Mouse (Mus musculus) gastrocnemius, adult 18-20 months (tissue): ENCODE measurements around the gene Arnt2. TPM values are rescaled to one million over a fixed set of nuclear protein-coding genes. Genes with fewer than 3 reads are reported as not detected.

Source experiments
- DNase-seq: peaks from one replicate; pipeline ENCODE4 v3.0.0; 2021; ENCODE audit warnings: low spot score
- total RNA-seq, 2 experiments: library from RNA; stranded (reverse); gene quantifications; 2 replicates each; pipeline ENCODE4 v1.2.3; 2021

Arnt2 gene
- total RNA-seq, 2 experiments from 2014 or later: 0.48 to 1.2 TPM

DNA sequence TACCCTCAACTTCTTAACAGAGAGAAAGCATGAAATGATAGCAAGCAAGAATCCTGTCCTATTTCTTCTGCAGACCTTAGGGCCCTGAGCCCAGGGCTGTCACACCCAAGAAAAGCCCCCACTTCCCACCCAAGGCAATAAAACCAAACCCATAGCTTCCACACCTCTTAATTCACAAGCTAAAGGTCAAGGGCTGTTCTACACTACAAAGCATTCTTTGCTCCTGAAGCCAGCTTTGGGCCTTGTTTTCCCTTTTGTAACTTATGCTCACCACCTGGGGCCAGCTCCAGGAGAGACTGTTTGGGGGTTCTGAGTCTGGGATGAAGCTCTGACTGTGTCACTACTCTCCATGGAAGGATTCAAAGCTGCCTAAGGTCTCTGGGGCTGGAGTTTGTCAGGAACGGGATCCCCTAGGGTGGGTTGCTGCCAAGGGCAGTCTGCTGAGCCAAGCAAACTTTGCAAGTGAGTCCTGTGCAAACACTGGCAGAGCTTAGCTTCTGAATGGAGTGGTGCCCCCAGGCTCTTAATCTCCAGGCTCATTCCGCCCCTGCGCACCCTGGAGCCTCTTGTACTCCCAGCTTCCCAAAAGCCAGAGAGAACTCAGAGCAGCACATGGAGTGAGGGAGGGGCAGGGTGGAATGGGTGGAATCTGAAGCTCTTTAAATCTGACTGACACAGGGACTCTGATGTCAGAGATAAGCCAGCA is 161.9 kb downstream of the Arnt2 start:
- no peak for DNase-seq

DNA sequence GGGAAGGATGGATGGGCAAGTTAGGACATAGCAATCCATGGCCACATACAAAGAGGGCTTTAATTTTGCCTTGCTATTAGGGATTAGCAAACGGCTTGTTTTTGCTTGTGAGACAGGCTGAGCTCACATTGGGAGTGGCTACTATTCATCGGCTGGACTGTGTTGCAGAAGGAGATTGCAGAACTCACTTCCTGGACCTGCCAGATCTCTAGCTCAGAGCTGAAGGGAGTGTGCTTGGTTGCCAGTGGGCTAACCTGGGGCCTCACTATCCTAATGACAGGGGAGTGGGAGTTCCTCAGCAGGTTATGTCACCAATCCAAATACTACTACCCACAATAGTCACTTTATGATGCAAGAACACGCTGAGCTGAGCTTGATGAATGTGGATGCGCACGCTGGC is 163.1 kb downstream of the Arnt2 start:
- no peak for DNase-seq

DNA sequence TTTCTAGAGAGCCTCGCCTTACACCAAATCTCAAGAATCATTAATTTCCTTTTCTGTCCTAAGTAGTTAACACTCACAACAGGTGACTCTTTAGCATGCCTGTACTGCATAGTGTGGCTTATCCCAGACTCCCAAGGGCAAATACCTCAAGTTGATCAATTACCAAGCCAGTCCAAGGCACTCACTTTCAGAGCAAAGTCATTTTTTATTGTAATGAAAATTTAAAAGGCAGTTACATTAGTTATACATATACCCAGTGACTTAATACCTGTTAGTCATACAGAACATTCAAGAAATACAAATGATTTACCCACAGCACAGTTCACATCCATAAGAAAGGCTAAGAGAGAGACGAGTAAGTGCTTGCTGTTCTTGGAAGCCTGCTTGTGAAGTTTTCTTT is 163.9 kb downstream of the Arnt2 start:
- no peak for DNase-seq

DNA sequence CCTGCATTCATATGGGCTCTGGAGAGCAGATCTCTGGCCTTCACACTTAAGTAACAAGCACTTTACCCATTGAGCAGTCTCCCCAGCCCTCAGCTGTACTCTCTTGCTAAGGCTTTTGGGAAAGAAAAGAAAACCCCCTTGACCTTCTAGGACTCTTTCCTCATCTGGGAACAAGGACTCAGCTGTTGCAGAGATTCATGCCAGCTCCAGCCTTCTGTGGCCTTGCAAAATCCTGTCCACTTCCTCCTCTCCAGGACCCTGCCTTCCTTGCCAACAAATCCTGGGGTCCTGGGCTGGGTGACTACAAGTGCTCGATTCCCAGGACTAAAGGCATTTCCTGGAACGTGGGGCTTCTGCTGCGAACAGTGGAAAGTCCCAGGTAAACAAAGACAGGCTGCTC is 169.6 kb downstream of the Arnt2 start:
- no peak for DNase-seq

DNA sequence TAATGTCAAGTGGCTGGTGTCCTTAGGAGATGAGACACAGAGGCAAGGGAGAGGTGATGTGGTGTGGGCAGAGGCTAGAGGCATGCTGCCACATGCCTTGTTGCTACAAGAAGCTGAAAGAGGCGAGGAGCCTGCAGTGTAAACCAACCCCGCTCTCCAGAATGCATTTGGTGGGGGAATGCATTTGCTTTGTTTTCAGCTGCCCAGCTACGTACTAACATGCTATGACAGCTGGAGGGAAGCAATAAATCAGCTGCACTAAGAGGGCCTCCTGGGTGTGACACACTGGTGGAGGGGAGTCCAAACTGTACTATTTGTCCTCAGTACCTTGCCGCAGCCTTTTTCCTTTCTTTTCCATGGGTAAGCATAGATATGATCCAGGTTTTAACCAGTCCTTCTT is 172.3 kb downstream of the Arnt2 start:
- no peak for DNase-seq

DNA sequence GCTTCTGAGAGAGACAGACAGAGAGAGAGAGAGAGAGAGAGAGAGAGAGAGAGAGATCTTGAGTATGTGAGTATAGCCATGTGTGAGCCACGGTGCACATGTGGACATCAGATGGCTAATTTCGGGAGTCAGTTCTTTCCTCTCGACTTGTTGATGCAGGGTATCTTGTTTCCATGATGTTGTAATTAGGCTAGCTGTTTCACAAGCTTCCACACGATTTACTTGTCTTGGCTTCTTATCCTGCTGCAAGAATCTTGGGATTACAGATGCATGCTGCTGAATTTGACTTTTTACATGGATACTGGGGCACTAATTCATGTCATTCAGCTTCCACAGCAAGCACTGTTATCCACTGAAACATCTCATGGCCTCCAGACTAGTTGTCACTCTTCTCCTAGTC is 178.6 kb downstream of the Arnt2 start:
- no peak for DNase-seq

DNA sequence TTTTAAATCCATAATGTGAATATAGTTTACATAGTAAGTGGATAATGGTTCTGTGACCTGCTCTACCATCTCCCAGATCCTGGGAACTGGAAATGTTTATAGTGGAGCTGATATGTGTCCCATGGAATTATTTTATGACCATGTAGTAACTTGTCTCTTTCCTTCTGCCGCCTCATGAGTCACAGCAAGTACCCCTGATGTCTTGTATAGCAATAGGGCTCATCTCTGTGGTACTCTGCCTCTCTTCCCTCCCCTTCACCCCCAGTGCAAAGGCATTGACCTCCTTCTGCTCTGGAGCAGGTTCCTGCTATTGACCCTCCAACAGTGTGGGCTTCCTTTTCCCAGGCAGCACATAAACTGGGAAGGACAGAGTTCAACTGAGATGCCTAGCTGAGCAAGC is 182.3 kb downstream of the Arnt2 start:
- DNase-seq: no peak

DNA sequence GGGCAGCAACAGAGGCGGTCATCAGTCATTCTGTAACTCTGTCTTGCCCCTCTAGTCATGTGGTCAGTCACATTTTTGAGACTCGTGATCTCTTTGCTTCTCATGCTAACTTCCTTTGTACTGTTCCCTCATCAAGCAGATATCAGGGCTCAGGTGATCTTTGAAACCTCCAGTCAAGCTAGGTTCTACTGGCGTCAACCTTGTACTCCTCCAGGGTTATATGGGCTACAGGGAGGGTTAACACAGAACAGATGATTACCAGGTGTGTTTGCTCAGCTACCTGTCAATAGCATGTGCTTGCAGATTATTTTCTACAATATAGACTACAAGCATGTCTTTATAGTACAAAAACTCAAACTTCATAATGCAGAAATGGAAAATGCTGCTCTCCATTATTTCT is 183.1 kb downstream of the Arnt2 start:
- DNase-seq: no peak

DNA sequence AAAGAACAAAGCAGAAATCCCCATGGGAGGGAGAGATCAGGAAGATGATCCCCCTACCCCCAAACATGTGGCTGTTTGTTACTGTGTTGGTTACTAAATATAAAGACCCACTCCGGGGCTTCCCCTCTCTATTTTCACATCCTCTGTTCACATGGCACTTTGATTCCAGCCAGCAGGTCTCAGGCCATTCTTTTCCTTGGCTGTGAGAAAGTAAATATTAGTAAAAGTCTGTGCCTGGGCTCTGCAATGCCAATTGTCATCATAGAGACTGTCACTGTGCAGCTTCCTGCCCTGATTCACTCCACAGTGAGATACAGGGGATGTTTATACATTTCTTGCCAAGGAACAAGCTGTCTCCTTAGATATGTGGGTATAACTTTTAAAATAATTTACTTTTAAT is 197.9 kb downstream of the Arnt2 start:
- DNase-seq: no peak

DNA sequence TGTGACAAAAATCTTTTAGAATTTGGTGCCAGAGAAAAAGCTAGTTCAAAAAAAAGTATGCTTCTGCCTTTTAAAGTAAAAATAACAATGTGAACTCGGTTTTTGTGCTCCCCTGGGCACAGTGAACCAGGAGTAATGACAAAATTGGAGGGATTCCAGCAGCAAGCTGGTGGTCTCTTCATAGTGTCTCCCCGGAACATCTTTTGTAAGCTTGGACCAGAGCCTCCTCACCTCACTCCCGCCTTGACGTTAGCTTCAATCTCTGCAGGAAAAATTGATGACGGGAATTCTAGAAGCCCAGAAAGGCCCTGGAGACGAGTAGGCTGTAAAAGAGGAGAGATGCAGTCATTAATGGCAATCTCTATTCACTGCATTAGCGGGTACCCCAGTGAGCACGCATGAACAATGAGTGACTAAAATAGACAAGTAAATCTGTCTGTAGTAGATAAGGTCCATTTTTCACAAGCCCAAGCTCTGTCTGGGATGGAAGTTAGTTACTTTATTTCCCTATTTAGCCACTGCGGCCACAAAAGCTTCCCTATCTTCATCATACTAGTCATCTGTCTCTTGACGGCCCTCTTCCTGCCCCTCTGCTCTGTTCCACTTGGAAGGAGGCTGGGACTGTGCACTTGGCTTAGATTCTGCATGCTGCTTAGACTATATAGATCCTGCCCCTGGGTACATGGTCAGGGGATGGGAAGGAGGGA is 199.2 kb downstream of the Arnt2 start:
- DNase-seq: no peak

DNA sequence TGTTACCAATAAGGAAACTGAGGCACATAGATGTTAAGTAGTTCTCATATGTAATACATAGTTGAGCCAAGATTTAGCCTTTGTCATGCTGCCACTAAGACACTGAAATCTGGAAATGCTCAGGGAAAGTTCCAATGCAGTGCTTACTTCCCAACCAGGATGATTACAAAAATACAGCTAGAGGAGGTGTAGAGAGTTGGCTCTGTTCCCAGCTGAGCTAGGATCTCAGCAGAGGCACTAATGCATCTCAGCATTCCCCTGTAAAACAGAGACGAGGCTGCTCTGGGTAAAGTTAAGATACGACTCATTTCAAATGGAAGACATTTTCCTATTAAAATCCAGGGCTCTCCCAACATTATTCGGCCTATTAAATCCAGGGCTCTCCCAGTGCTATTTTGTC is 206.0 kb downstream of the Arnt2 start:
- DNase-seq: no peak

DNA sequence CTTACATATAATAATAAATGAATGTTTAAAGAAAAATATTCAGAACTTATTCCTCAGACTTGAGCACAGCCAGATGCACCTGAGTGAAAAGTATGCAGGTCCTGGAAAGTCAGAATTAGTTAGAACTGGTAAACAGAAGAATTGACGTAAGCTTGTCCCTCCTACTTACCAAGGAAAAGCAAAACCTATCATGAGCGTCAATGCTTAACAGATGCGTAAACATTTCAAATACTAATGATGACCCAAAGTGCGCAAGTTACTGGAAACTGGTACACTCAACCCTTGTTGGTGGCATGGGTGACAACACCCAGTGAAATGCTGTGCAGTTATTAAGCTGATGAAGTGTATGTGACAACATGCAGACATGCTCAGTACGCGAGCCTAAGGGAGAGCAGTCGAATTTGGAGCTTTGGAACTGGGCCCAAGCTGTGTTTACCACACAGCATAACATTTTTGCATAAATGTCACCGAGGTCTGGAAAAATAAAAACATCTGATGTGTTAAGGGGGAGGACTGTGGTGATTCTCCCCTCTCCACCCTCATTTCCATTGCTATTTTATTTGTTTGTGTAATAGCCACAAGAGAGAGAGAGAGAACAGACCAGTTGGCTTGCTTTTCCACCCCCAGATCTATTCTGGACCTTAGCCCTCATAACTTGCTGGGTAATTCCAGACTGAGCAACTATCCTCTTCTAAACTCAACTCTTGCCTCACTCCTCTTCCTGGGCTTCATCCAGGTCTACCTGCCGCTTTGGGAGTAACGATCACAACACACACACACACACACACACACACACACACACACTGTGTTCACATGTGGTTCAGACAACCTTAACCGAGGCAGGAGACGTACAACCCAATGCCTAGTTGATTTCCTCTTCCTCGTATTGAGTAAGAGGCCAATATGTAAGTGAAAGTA is 208.6 kb downstream of the Arnt2 start:
- DNase-seq: no peak

DNA sequence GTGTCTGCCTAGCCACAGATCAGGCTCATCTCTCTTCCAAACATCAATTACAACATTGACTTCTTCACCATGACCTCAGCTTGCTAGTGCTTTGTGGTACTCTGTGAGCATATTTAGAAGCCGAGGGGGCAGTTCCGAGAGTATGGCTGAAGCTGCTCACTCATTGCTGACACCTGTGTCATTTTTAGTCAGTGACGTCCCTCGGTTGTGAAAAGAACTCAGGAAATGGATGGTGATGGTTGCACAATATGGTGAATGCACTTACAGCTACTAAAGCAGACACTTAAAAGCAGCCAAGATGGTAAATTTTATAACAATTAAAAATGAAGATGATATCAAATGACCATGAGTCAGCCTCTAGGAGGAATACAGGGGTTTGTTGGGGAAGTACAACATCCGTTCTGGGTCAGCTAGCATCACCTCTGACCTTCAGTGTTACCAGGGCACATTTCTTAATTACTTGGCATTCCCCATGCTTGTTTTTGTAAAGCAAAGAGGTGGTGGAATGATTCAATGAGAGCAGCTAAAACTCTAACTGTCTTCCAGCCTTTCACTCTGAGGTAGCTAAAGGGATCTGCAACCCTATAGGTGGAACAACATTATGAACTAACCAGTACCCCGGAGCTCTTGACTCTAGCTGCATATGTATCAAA is 212.6 kb downstream of the Arnt2 start:
- no peak for DNase-seq

Other genes starting within 250 kb of the Arnt2 start
- under 1 TPM; 0.18 to 0.19 TPM for gene Gm2115, start 118.8 kb upstream of the Arnt2 start, total RNA-seq
- gene Fah, start 196.5 kb upstream of the Arnt2 start, total RNA-seq: 1 to 10 TPM; 1.8 to 3.0 TPM